Mouse (Mus musculus): Measurements from ENCODE around the gene Slx4ip.

The Slx4ip gene

GRCm38 (mm10) chr2:137067479-137068110 is 176.6 kb downstream of the Slx4ip start:
- no peak for DNase-seq

GRCm38 (mm10) chr2:137073473-137074312 is 182.7 kb downstream of the Slx4ip start:
- DNase-seq: no peak

GRCm38 (mm10) chr2:137074313-137074620 is 183.2 kb downstream of the Slx4ip start:
- DNase-seq: no peak

- DNase-seq: no peak
These were observed 187.8 kb downstream of the Slx4ip start for GRCm38 (mm10) chr2:137078771-137079170.

- no peak for DNase-seq
These were observed 188.8 kb downstream of the Slx4ip start for GRCm38 (mm10) chr2:137079721-137080320.

- DNase-seq: peak in 1 of 2 experiments; percentile 19
These were observed 189.4 kb downstream of the Slx4ip start for GRCm38 (mm10) chr2:137080468-137080867.

- DNase-seq: no peak
These were observed 190.0 kb downstream of the Slx4ip start for GRCm38 (mm10) chr2:137081001-137081400.

GRCm38 (mm10) chr2:137082896-137083620 is 192.0 kb downstream of the Slx4ip start:
- DNase-seq: peak; percentile 52 to 77

- DNase-seq: no peak
These were observed 194.2 kb downstream of the Slx4ip start for GRCm38 (mm10) chr2:137085257-137085656.

- DNase-seq: no peak
These were observed 195.8 kb downstream of the Slx4ip start for GRCm38 (mm10) chr2:137086621-137087395.

- no peak for DNase-seq
These were observed 196.7 kb downstream of the Slx4ip start for GRCm38 (mm10) chr2:137087705-137088104.

- no peak for DNase-seq
These were observed 200.9 kb downstream of the Slx4ip start for GRCm38 (mm10) chr2:137091766-137092522.

GRCm38 (mm10) chr2:137092523-137093297 is 201.7 kb downstream of the Slx4ip start:
- DNase-seq: no peak

- no peak for DNase-seq
These were observed 202.2 kb downstream of the Slx4ip start for GRCm38 (mm10) chr2:137093298-137093630.

- no peak for DNase-seq
These were observed 203.3 kb downstream of the Slx4ip start for GRCm38 (mm10) chr2:137094301-137094700.

- DNase-seq: no peak
These were observed 206.0 kb downstream of the Slx4ip start for GRCm38 (mm10) chr2:137096981-137097460.

- no peak for DNase-seq
These were observed 207.4 kb downstream of the Slx4ip start for GRCm38 (mm10) chr2:137098269-137099035.

- no peak for DNase-seq
These were observed 208.3 kb downstream of the Slx4ip start for GRCm38 (mm10) chr2:137099211-137099734.

- DNase-seq: peak in 1 of 2 experiments; percentile 54
These were observed 210.1 kb downstream of the Slx4ip start for GRCm38 (mm10) chr2:137101074-137101473.

GRCm38 (mm10) chr2:137107203-137107602 is 216.2 kb downstream of the Slx4ip start:
- DNase-seq: no peak
